Mouse (Mus musculus): ENCODE measurements around the gene Etnk1. TPM values are rescaled to one million over a fixed set of nuclear protein-coding genes. Genes with fewer than 3 reads are reported as not detected.
A peak's percentile ranks its signal among the peaks of the same experiment; 100 is the strongest.

Etnk1 gene
- total and polyA plus RNA-seq, 3 experiments, result 29.9 to 37.0 (median 33.6) TPM

- no peaks in the 10 kb centered on the region for H3K79me2 ChIP-seq (ENCODE audit: control insufficient read depth, insufficient read depth, low read length, poor library complexity)
- no peak overlapping the region for H3K4me3 ChIP-seq (ENCODE audit: control insufficient read depth in 1 of 2, insufficient read depth in 1 of 2, low read depth in 2 of 2, low read length in 2 of 2)
- no peak overlapping the region for H3K27ac ChIP-seq (ENCODE audit: control insufficient read depth, low read depth, low read length)
- H3K27me3 ChIP-seq (ENCODE audit: control insufficient read depth in 1 of 2, insufficient read depth in 2 of 2, low read length in 2 of 2), result no peaks in the 10 kb centered on the region
- no peak for DNase-seq (ENCODE audit: low read depth, low spot score)
- no peaks in the 10 kb centered on the region for H3K9me3 ChIP-seq (replicated peaks; ENCODE audit: insufficient read depth, low read length)
- no peak overlapping the region for H3K9ac ChIP-seq (ENCODE audit: control insufficient read depth, low read depth, low read length, poor library complexity, severe bottlenecking)
- H3K36me3 ChIP-seq (ENCODE audit: control insufficient read depth in 1 of 2, insufficient read depth in 2 of 2, low read length in 2 of 2), result no peaks in the 10 kb centered on the region
- H3K4me1 ChIP-seq (ENCODE audit: control insufficient read depth in 1 of 2, insufficient read depth in 2 of 2, low read length in 2 of 2), result no peaks in the 10 kb centered on the region; a peak in 1 of 4 replicates
- TF ChIP-seq TCF12 (IDR thresholded peaks at IDR 0.05; ENCODE audit: low read depth, low read length), result no peak
- TF ChIP-seq CHD2 (IDR thresholded peaks at IDR 0.05; ENCODE audit: low read length), result no peak
- no peak for TF ChIP-seq CTCF (IDR thresholded peaks at IDR 0.05 in 2 of 3, conservative IDR thresholded peaks at IDR 0.05 in 1 of 3; ENCODE audit: control insufficient read depth in 1 of 3, insufficient read depth in 1 of 3, low read depth in 2 of 3, low read length in 3 of 3, poor library complexity in 1 of 3, severe bottlenecking in 1 of 3)
- no peak for TF ChIP-seq MEF2A (IDR thresholded peaks at IDR 0.05; ENCODE audit: extremely low read depth, insufficient replicate concordance, low read depth, low read length, poor library complexity, severe bottlenecking)
- TF ChIP-seq HCFC1 (IDR thresholded peaks at IDR 0.05; ENCODE audit: low read depth, low read length), result no peak
- TF ChIP-seq MYB (IDR thresholded peaks at IDR 0.05; ENCODE audit: low read depth, low read length), result no peak
- TF ChIP-seq ZC3H11A (IDR thresholded peaks at IDR 0.05; ENCODE audit: low read depth, low read length), result no peak
- no peak for TF ChIP-seq RAD21 (IDR thresholded peaks at IDR 0.05; ENCODE audit: low read depth, low read length)
- TF ChIP-seq MAZ (IDR thresholded peaks at IDR 0.05; ENCODE audit: low read depth, low read length), result no peak
- TF ChIP-seq MXI1 (IDR thresholded peaks at IDR 0.05; ENCODE audit: low read depth, low read length), result no peak
- TF ChIP-seq ZMIZ1 (IDR thresholded peaks at IDR 0.05; ENCODE audit: low read depth, low read length), result no peak
- TF ChIP-seq RCOR1 (IDR thresholded peaks at IDR 0.05; ENCODE audit: low read depth, low read length), result no peak
- no peak for TF ChIP-seq NRF1 (IDR thresholded peaks at IDR 0.05; ENCODE audit: insufficient read depth, low read depth, low read length, poor library complexity, severe bottlenecking)
- no peak for TF ChIP-seq EP300 (IDR thresholded peaks at IDR 0.05; ENCODE audit: low read depth in 1 of 2, low read length in 2 of 2)
- no peak for TF ChIP-seq MYC (IDR thresholded peaks at IDR 0.05; ENCODE audit: low read depth, low read length)
- TF ChIP-seq CHD1 (IDR thresholded peaks at IDR 0.05; ENCODE audit: low read depth, low read length), result no peak
- TF ChIP-seq SIN3A (IDR thresholded peaks at IDR 0.05; ENCODE audit: low read length), result no peak
- no peak for TF ChIP-seq JUND (IDR thresholded peaks at IDR 0.05; ENCODE audit: low read depth, low read length)
- TF ChIP-seq BHLHE40 (IDR thresholded peaks at IDR 0.05; ENCODE audit: borderline replicate concordance, low read depth, low read length), result no peak
- TF ChIP-seq ELF1 (IDR thresholded peaks at IDR 0.05; ENCODE audit: low read depth, low read length), result no peak
Measured at GRCm38 (mm10) chr6:143228696-143229095, 61.7 kb downstream of the Etnk1 start.

DNA sequence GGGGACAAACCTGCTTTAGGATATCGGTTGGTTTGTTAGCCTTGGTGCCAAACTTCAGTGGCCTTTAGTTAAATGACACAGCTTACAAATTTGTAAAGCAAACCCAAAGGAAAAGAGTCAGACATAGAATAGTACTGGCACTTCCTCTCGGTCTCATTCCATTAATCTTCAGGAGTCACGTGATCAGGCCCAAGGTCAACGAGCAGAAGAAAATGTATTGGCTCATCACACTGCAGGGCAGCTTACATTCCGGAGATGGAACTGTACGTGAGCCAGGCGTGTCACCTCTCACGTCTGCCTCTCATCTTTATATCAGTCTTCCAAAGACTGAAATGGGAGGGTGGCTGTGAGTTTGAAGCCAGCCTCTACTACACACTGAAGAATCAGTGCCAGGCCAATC lies 62.9 kb downstream of the Etnk1 start:
- Histone ChIP-seq H3K4me1 (ENCODE audit: control insufficient read depth in 1 of 2, insufficient read depth in 2 of 2, low read length in 2 of 2) (no peaks in the 10 kb centered on the region; a peak in 1 of 4 replicates), H3K27ac (ENCODE audit: control insufficient read depth, low read depth, low read length) (no peak overlapping the region), H3K36me3 (ENCODE audit: control insufficient read depth in 1 of 2, insufficient read depth in 2 of 2, low read length in 2 of 2) (no peaks in the 10 kb centered on the region), H3K9ac (ENCODE audit: control insufficient read depth, low read depth, low read length, poor library complexity, severe bottlenecking) (no peak overlapping the region), H3K27me3 (ENCODE audit: control insufficient read depth in 1 of 2, insufficient read depth in 2 of 2, low read length in 2 of 2) (no peaks in the 10 kb centered on the region), H3K4me3 (ENCODE audit: control insufficient read depth in 1 of 2, insufficient read depth in 1 of 2, low read depth in 2 of 2, low read length in 2 of 2) (no peak overlapping the region), H3K79me2 (ENCODE audit: control insufficient read depth, insufficient read depth, low read length, poor library complexity) (no peaks in the 10 kb centered on the region), H3K9me3 (replicated peaks; ENCODE audit: insufficient read depth, low read length) (no peaks in the 10 kb centered on the region)
- no peak for DNase-seq (ENCODE audit: low read depth, low spot score)
- TF ChIP-seq USF1 (IDR thresholded peaks at IDR 0.05; ENCODE audit: low read depth, low read length) (peak; percentile 38; the same call in 1 of the 2 replicates), ZNF384 (IDR thresholded peaks at IDR 0.05; ENCODE audit: low read depth, low read length) (no peak), POLR2AphosphoS5 (IDR thresholded peaks at IDR 0.05; ENCODE audit: borderline replicate concordance, low read depth, low read length) (no peak), TBP (IDR thresholded peaks at IDR 0.05; ENCODE audit: low read depth, low read length) (no peak)

All from MEL (cell line).